Mouse (Mus musculus) frontal cortex, postnatal 36 days (tissue): ENCODE measurements at regions not wholly inside any gene's neighbourhood (a gene's known extent, or its start where the extent isn't known, plus 50 kb on each side); places are given as distances from the start of the nearest gene placed in this dataset.

Experiments used
- DNase-seq, 2 experiments: peaks; one replicate each; pipeline ENCODE4 v3.0.0; 2022; ENCODE audit warnings: low spot score in 2 of 2

DNA sequence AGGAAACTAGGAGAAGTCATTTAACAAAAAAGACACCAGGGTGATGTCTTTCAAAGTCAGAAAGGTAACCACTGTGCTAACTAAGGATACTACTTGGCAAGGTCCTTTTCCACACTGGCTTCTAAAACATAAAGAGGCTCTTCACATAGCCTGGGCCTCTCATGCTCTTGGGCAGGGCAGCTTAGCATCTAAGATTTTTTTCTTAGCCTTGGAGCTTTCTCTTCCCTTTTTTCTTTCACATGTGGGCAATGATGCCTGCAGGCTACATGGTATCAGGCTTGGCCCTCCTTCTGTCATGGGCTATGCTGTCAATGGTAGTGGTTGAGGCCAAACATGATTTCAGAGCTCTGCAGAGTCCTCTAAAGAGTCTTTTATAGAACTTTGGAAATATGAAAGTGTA lies 60.6 kb downstream of the Serpinb6d start:
- DNase-seq, result no peak

DNA sequence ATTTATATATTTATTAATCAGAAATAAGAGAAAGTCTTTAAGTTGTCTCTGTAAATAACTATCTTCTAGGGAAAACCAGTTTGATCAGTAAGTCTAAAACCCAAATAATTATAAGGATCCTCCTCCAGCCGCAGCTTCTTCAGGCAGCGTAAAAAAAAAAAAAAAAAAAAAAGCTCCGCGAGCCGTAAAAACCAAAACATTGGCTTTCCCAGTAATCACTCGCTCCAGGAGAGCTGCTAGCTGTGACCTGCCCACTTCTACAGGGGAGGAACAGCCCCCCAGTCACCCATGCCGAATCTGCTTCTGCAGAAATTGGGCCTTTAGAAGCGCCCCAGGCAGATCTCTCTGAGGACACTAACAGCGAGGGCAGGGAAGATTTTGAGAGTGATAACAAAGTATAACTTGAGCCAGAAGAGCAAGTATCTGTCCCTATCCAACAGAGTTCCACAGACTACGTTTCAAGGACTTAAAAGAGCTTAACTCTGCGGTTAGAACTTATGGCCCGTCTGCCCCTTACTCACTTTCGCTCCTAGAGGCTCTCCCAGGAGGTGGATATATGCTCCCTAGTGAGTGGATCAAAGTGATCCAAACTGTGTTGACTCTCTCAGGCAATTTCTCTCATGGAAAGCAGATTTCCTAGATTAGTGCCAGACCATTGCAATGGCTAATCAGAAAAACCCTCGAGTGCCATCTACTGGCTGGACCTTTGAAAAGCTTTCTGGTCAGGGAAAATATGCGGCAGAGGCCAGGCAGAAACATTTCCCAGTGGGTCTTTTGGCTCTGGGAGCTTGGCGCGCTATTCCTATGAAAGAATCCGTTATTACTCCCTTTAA lies 80.7 kb downstream of the Serpinb6e start:
- DNase-seq, result peak; percentile 62 to 74

- DNase-seq, result no peak
Measured at GRCm38 (mm10) chr13:33763295-33763916, 79.8 kb downstream of the Serpinb6e start.
